Mouse (Mus musculus): ENCODE data around the gene Ints7. TPM values are rescaled to one million over a fixed set of nuclear protein-coding genes. Genes with fewer than 3 reads are reported as not detected.
A peak's percentile ranks its signal among the peaks of the same experiment; 100 is the strongest.

Gene Ints7
- polyA plus RNA-seq, 1 experiment from 2014 or later = 52.9 TPM

- Histone ChIP-seq H3K4me3 (no peak overlapping the region), H3K4me1 (peaks cover 9% of the 10 kb centered on the region), H3K36me3 (peaks cover 81% of the 10 kb centered on the region), H3K9me3 (no peaks in the 10 kb centered on the region), H3K27me3 (ENCODE audit: insufficient read depth, poor library complexity, severe bottlenecking) (no peaks in the 10 kb centered on the region), H3K27ac (no peak overlapping the region)
- WGBS = 86% methylated on average over 12 of the region's 12 CpGs
- no peak for DNase-seq (ENCODE audit: low spot score)
These were observed 16.7 kb downstream of the Ints7 start for GRCm38 (mm10) chr1:191592016-191592720.

GRCm38 (mm10) chr1:191596076-191596475 is 20.6 kb downstream of the Ints7 start:
- Histone ChIP-seq H3K9me3 (no peaks in the 10 kb centered on the region), H3K27me3 (ENCODE audit: insufficient read depth, poor library complexity, severe bottlenecking) (no peaks in the 10 kb centered on the region), H3K4me3 (no peak overlapping the region), H3K27ac (no peak overlapping the region), H3K4me1 (peaks cover 9% of the 10 kb centered on the region), H3K36me3 (peaks cover 73% of the 10 kb centered on the region)
- peak; percentile 59 for DNase-seq (ENCODE audit: low spot score)
- 92% methylated on average over 8 of the region's 8 CpGs for WGBS

- WGBS = 68% methylated on average over 5 of the region's 5 CpGs
- Histone ChIP-seq H3K4me1 (no peaks in the 10 kb centered on the region), H3K9me3 (no peaks in the 10 kb centered on the region), H3K27ac (no peak overlapping the region), H3K27me3 (ENCODE audit: insufficient read depth, poor library complexity, severe bottlenecking) (no peaks in the 10 kb centered on the region), H3K36me3 (peaks cover 80% of the 10 kb centered on the region), H3K4me3 (no peak overlapping the region)
- no peak for DNase-seq (ENCODE audit: low spot score)
These were observed 23.8 kb downstream of the Ints7 start for GRCm38 (mm10) chr1:191599210-191599609.

GRCm38 (mm10) chr1:191604690-191605089 is 29.3 kb downstream of the Ints7 start:
- Histone ChIP-seq H3K36me3 (peaks cover 87% of the 10 kb centered on the region), H3K9me3 (no peaks in the 10 kb centered on the region), H3K27ac (no peak overlapping the region)

GRCm38 (mm10) chr1:191609051-191609450 is 33.6 kb downstream of the Ints7 start:
- peak; percentile 61 for DNase-seq (ENCODE audit: low spot score)
- WGBS = 89% methylated on average over 6 of the region's 6 CpGs

More at GRCm38 (mm10) chr1:191604690-191605089, 29.3 kb downstream of the Ints7 start:
- H3K4me3 ChIP-seq = no peak overlapping the region
- WGBS = 79% methylated on average over 3 of the region's 3 CpGs
- H3K4me1 ChIP-seq = no peaks in the 10 kb centered on the region
- peak; percentile 54 for DNase-seq (ENCODE audit: low spot score)
- no peaks in the 10 kb centered on the region for H3K27me3 ChIP-seq (ENCODE audit: insufficient read depth, poor library complexity, severe bottlenecking)

GRCm38 (mm10) chr1:191609578-191609977 is 34.1 kb downstream of the Ints7 start:
- no peak overlapping the region for H3K27ac ChIP-seq
- 96% methylated on average over 1 of the region's 1 CpGs for WGBS
- DNase-seq (ENCODE audit: low spot score) = peak; percentile 36
- H3K27me3 ChIP-seq (ENCODE audit: insufficient read depth, poor library complexity, severe bottlenecking) = no peaks in the 10 kb centered on the region
- H3K36me3 ChIP-seq = peaks cover 98% of the 10 kb centered on the region
- H3K4me1 ChIP-seq = no peaks in the 10 kb centered on the region
- H3K9me3 ChIP-seq = no peaks in the 10 kb centered on the region
- no peak overlapping the region for H3K4me3 ChIP-seq

More at GRCm38 (mm10) chr1:191609051-191609450, 33.6 kb downstream of the Ints7 start:
- H3K36me3 ChIP-seq = peaks cover 97% of the 10 kb centered on the region
- H3K9me3 ChIP-seq = no peaks in the 10 kb centered on the region
- no peak overlapping the region for H3K4me3 ChIP-seq
- no peaks in the 10 kb centered on the region for H3K4me1 ChIP-seq
- no peaks in the 10 kb centered on the region for H3K27me3 ChIP-seq (ENCODE audit: insufficient read depth, poor library complexity, severe bottlenecking)
- no peak overlapping the region for H3K27ac ChIP-seq

GRCm38 (mm10) chr1:191610357-191610756 is 34.9 kb downstream of the Ints7 start:
- H3K36me3 ChIP-seq = peaks cover 98% of the 10 kb centered on the region

GRCm38 (mm10) chr1:191611686-191612085 is 36.2 kb downstream of the Ints7 start:
- no peaks in the 10 kb centered on the region for H3K9me3 ChIP-seq
- H3K27me3 ChIP-seq (ENCODE audit: insufficient read depth, poor library complexity, severe bottlenecking) = no peaks in the 10 kb centered on the region
- H3K4me1 ChIP-seq = no peaks in the 10 kb centered on the region
- peaks cover 98% of the 10 kb centered on the region for H3K36me3 ChIP-seq
- no peak overlapping the region for H3K27ac ChIP-seq
- H3K4me3 ChIP-seq = no peak overlapping the region
- 89% methylated on average over 9 of the region's 9 CpGs for WGBS
- DNase-seq (ENCODE audit: low spot score) = no peak

More at GRCm38 (mm10) chr1:191610357-191610756, 34.9 kb downstream of the Ints7 start:
- WGBS = 94% methylated on average over 7 of the region's 7 CpGs
- Histone ChIP-seq H3K4me3 (no peak overlapping the region), H3K27ac (no peak overlapping the region), H3K4me1 (no peaks in the 10 kb centered on the region), H3K27me3 (ENCODE audit: insufficient read depth, poor library complexity, severe bottlenecking) (no peaks in the 10 kb centered on the region), H3K9me3 (no peaks in the 10 kb centered on the region)
- DNase-seq (ENCODE audit: low spot score) = no peak

- H3K27ac ChIP-seq = no peak overlapping the region
These were observed 37.4 kb downstream of the Ints7 start for GRCm38 (mm10) chr1:191612877-191613276.

GRCm38 (mm10) chr1:191616245-191616644 is 40.8 kb downstream of the Ints7 start:
- Histone ChIP-seq H3K27ac (no peak overlapping the region), H3K36me3 (peaks cover 100% of the 10 kb centered on the region), H3K27me3 (ENCODE audit: insufficient read depth, poor library complexity, severe bottlenecking) (no peaks in the 10 kb centered on the region), H3K9me3 (no peaks in the 10 kb centered on the region), H3K4me1 (no peaks in the 10 kb centered on the region), H3K4me3 (no peak overlapping the region)
- no peak for DNase-seq (ENCODE audit: low spot score)
- 91% methylated on average over 8 of the region's 8 CpGs for WGBS

More at GRCm38 (mm10) chr1:191612877-191613276, 37.4 kb downstream of the Ints7 start:
- DNase-seq (ENCODE audit: low spot score) = peak; percentile 69
- H3K9me3 ChIP-seq = no peaks in the 10 kb centered on the region
- WGBS = 82% methylated on average over 16 of the region's 16 CpGs
- H3K4me3 ChIP-seq = no peak overlapping the region
- H3K27me3 ChIP-seq (ENCODE audit: insufficient read depth, poor library complexity, severe bottlenecking) = no peaks in the 10 kb centered on the region
- no peaks in the 10 kb centered on the region for H3K4me1 ChIP-seq
- peaks cover 98% of the 10 kb centered on the region for H3K36me3 ChIP-seq

- Histone ChIP-seq H3K27ac (no peak overlapping the region), H3K4me1 (0 out of 2 replicates have a peak, but pooled peaks cover under 1% of the 10 kb centered on the region), H3K9me3 (no peaks in the 10 kb centered on the region), H3K4me3 (no peak overlapping the region), H3K36me3 (peaks cover 99% of the 10 kb centered on the region), H3K27me3 (ENCODE audit: insufficient read depth, poor library complexity, severe bottlenecking) (no peaks in the 10 kb centered on the region)
- DNase-seq (ENCODE audit: low spot score) = no peak
- WGBS = 90% methylated on average over 3 of the region's 3 CpGs
These were observed 42.2 kb downstream of the Ints7 start for GRCm38 (mm10) chr1:191617589-191617988.

- Histone ChIP-seq H3K4me3 (no peak overlapping the region), H3K9me3 (no peaks in the 10 kb centered on the region), H3K27ac (no peak overlapping the region), H3K4me1 (peaks cover 3% of the 10 kb centered on the region; the same call in 1 of the 2 replicates), H3K27me3 (ENCODE audit: insufficient read depth, poor library complexity, severe bottlenecking) (no peaks in the 10 kb centered on the region), H3K36me3 (peaks cover 98% of the 10 kb centered on the region)
- no peak for DNase-seq (ENCODE audit: low spot score)
- 80% methylated on average over 12 of the region's 12 CpGs for WGBS
These were observed 42.8 kb downstream of the Ints7 start for GRCm38 (mm10) chr1:191618067-191618766.

- 94% methylated on average over 8 of the region's 8 CpGs for WGBS
These were observed 45.7 kb downstream of the Ints7 start for GRCm38 (mm10) chr1:191621096-191621495.

More at GRCm38 (mm10) chr1:191621096-191621495, 45.7 kb downstream of the Ints7 start:
- H3K4me3 ChIP-seq = no peak overlapping the region
- DNase-seq (ENCODE audit: low spot score) = no peak
- peaks cover 30% of the 10 kb centered on the region for H3K4me1 ChIP-seq
- H3K27ac ChIP-seq = no peak overlapping the region
- H3K9me3 ChIP-seq = no peaks in the 10 kb centered on the region
- no peaks in the 10 kb centered on the region for H3K27me3 ChIP-seq (ENCODE audit: insufficient read depth, poor library complexity, severe bottlenecking)
- H3K36me3 ChIP-seq = peaks cover 69% of the 10 kb centered on the region

Data from heart, embryonic 10.5 days (tissue).